Mouse (Mus musculus) forebrain, embryonic 14.5 days (tissue): ENCODE data around the gene Olfr761. TPM values are rescaled to one million over a fixed set of nuclear protein-coding genes. Genes with fewer than 3 reads are reported as not detected.
"Not testable (repeated sequence)": the region's sequence is repeated elsewhere in the genome, so short reads cannot be mapped to it uniquely, and the experiment has no call there.

ENCODE experiments used
- ATAC-seq: fragments of 200-750 bp; cut with Nextera tagmentation; 2 replicates; pipeline ENCODE4 v1.8.0; 2017; ENCODE audit warnings: mild to moderate bottlenecking, moderate library complexity
- DNase-seq: peaks from one replicate; pipeline ENCODE4 v3.0.0-alpha.2; 2015; ENCODE audit warnings: low spot score
- H3K27ac ChIP-seq: fragments of 300-500 bp; sonication (generic); 2 replicates; pipeline ENCODE4 v1.5.1; 2014; ENCODE audit warnings: low read depth, mild to moderate bottlenecking, control low read depth, low read length, moderate library complexity
- H3K27me3 ChIP-seq: fragments of 300-500 bp; sonication (generic); replicated peaks from 2 replicates; pipeline ENCODE4 v1.6.1; 2014; ENCODE audit warnings: low read length, control low read depth, mixed read lengths; ENCODE audit not compliant: control insufficient read depth, insufficient read depth
- H3K36me3 ChIP-seq: fragments of 300-500 bp; sonication (generic); 2 replicates; pipeline ENCODE4 v1.6.1; 2014; ENCODE audit warnings: low read length, control low read depth; ENCODE audit not compliant: control insufficient read depth, insufficient read depth
- H3K4me1 ChIP-seq: fragments of 300-500 bp; sonication (generic); 2 replicates; pipeline ENCODE4 v1.6.1; 2014; ENCODE audit warnings: antibody characterized with exemption, low read length, control low read depth; ENCODE audit not compliant: control insufficient read depth, insufficient read depth
- H3K4me2 ChIP-seq: fragments of 300-500 bp; sonication (generic); 2 replicates; pipeline ENCODE4 v1.6.1; 2014; ENCODE audit warnings: mild to moderate bottlenecking, control low read depth, low read length
- H3K4me3 ChIP-seq: fragments of 300-500 bp; sonication (generic); 2 replicates; pipeline ENCODE4 v1.5.1; 2014; ENCODE audit warnings: low read depth, low read length, control low read depth
- H3K9ac ChIP-seq: fragments of 300-500 bp; sonication (generic); 2 replicates; pipeline ENCODE4 v1.6.1; 2014; ENCODE audit warnings: mild to moderate bottlenecking, low read length, control low read depth, moderate library complexity
- H3K9me3 ChIP-seq: fragments of 300-500 bp; sonication (generic); replicated peaks from 2 replicates; pipeline ENCODE4 v1.6.1; 2016; ENCODE audit warnings: low read length, control low read depth, mixed read lengths; ENCODE audit not compliant: control insufficient read depth
- WGBS: fragments of 180-500 bp; shearing (Covaris S2); extraction: QIAGEN DNeasy Blood & Tissue Kit; methylation state at CpG from one replicate; pipeline ENCODE4 v1.1.7; 2014; 5-methylcytosine and 5-hydroxymethylcytosine counted together
- polyA plus RNA-seq: library from polyadenylated mRNA; unstranded; fragments of >200 nt; fragmentation: Nextera tagmentation; extraction: Ambion mirVana; gene quantifications from 2 replicates; pipeline ENCODE4 v1.2.1, GENCODE M21; 2014

Gene Olfr761
- not detected in 2 replicates for polyA plus RNA-seq

DNA sequence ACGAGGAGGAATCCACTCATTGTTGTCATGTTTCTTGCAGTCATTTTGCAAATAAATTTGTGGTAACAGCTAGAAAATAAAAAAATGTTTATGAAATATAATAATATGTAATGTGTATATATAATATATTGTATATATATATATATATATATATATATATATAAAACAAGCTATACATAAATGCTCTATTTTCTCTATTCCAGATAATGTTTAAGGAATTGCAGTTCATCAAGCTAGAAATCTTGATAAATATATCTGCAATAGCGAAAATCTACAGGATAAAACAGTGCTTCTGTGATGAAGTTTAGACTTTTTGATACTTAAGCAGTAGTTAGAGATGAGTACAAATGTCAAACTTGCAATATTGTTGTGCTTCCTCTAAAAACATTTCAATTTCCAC is at the start of gene Olfr761:
Olfr761 (minus strand) TSS at position 101 of the 400 bp plus-strand sequence.
- H3K9ac ChIP-seq, result no peak within 1 kb of the TSS
- no peak for DNase-seq
- 70% methylated on average over 2 of the region's 2 CpGs for WGBS
- H3K36me3 ChIP-seq, result no peaks in the 10 kb centered on the region
- no peaks in the 10 kb centered on the region for H3K9me3 ChIP-seq
- no peaks in the 10 kb centered on the region for H3K4me1 ChIP-seq
- no peak within 1 kb of the TSS for H3K27ac ChIP-seq
- ATAC-seq, result no peak
- H3K4me3 ChIP-seq, result no peak within 1 kb of the TSS
- H3K4me2 ChIP-seq, result no peak within 1 kb of the TSS
- H3K27me3 ChIP-seq, result no peaks in the 10 kb centered on the region

DNA sequence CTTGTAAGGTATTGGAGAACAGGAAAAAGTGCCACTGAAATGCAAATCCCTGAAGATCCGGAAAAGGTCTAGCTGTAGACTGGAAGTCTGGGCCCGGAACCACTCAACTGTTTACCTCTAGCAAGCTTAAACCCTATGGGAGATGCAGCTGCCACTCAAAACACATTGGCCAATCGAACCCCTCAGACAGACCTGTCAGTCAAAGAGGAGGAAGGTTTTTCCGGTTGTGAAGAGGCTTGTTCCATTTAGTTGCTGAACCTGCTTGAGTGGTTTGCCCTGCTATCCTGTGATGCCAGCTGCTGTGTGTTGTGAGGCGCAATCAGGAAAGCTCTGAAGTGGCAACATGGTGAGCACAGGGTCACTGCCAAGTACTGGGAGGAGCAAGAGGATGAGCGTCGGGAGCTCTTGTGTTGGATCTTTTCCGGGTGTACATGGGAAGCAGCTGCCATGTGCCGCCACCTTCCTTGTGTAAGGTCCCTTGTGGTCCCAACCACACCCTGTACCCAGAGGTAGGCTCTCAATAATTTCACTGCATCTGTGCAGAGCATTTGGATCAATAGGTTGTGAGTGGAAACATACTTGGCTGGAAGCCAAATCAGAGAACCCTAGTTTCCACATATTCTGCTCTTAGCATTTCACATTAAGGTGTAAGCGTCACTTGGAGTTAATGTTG is 42.9 kb upstream of the Olfr761 start:
- H3K4me3 ChIP-seq, result no peak overlapping the region
- no peak for DNase-seq
- H3K27ac ChIP-seq, result no peak overlapping the region
- ATAC-seq, result no peak
- no peaks in the 10 kb centered on the region for H3K9me3 ChIP-seq
- no peaks in the 10 kb centered on the region for H3K27me3 ChIP-seq
- 71% methylated on average over 10 of the region's 10 CpGs for WGBS
- H3K36me3 ChIP-seq, result no peaks in the 10 kb centered on the region
- H3K9ac ChIP-seq, result no peak overlapping the region
- H3K4me1 ChIP-seq, result no peaks in the 10 kb centered on the region
- H3K4me2 ChIP-seq, result no peak overlapping the region

DNA sequence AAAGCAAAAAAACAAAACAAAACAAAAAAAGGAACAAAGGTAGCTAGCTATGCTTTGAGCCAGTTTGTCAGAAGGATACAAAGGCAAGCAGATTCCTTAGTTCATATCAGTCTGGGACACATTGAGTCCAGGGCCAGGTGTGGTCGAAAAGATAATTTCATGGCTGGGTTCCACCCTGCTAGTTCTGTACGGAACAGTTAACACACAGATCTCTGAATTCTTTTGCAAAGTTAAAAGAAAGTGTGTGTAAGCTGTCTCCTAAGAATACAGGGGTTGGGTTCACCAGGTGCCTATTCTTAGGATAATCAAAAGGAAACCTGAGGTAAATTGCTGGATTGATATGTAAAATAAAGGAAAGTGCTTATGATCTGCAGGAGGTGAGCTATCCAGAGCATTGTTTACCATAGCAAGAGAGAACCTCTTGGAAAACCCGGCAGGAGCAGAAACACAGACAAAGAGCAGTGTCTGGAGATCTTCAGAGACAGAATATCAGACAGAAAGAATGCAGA is 37.6 kb upstream of the Olfr761 start:
- H3K9ac ChIP-seq, result no peak overlapping the region
- H3K4me2 ChIP-seq, result no peak overlapping the region
- H3K4me3 ChIP-seq, result no peak overlapping the region
- H3K9me3 ChIP-seq, result no peaks in the 10 kb centered on the region
- no peaks in the 10 kb centered on the region for H3K4me1 ChIP-seq
- no peak overlapping the region for H3K27ac ChIP-seq
- 52% methylated on average over 3 of the region's 3 CpGs for WGBS
- ATAC-seq, result no peak
- no peaks in the 10 kb centered on the region for H3K36me3 ChIP-seq
- no peaks in the 10 kb centered on the region for H3K27me3 ChIP-seq
- DNase-seq, result no peak

DNA sequence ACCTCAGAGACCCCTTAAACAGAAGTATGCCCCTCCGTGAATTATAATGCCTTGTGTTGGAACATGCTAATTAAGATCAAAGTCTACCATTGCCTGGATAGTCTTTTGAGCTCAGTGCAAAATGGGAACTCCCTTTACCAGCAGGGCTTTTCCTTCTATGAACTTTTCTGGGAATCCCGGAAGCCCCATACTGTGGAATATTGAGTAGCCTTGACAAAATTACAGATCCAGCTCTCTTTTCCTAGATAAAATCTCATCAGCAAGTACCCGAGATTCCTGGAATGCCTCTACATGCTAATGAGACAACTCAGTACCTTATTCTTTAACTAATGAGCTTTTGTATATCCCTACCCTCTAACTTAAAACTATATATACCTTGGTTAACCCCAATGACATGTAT is 20.7 kb upstream of the Olfr761 start:
- H3K27me3 ChIP-seq, result no peaks in the 10 kb centered on the region
- no peak overlapping the region for H3K9ac ChIP-seq
- H3K4me3 ChIP-seq, result no peak overlapping the region
- no peak for ATAC-seq
- DNase-seq, result no peak
- H3K36me3 ChIP-seq, result no peaks in the 10 kb centered on the region
- H3K27ac ChIP-seq, result no peak overlapping the region
- no peaks in the 10 kb centered on the region for H3K9me3 ChIP-seq
- 90% methylated on average over 3 of the region's 3 CpGs for WGBS
- no peaks in the 10 kb centered on the region for H3K4me1 ChIP-seq
- H3K4me2 ChIP-seq, result no peak overlapping the region

DNA sequence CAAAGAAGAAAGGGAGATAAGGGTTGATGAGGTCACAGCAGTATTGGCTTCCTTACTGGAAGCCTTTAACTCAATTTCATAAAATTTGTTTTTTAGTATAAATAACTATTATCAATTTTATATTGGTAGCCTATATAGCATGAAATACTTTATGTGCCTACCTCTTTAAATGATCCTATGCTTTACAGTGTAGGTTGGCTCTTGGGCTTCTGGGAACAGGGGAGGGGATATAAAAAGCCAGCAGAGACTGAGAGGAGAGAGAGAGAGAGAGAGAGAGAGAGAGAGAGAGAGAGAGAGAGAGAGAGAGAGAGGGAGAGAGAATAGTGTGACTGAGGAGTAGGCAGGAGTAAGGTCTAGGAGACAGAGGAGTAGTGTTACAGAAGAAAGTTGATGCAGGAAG is 32.6 kb downstream of the Olfr761 start, which contains the start of gene Olfr128:
Olfr128 (plus strand) TSS at position 301 of the 400 bp plus-strand sequence.
- ATAC-seq (no peak), DNase-seq (no peak)
- H3K27me3 ChIP-seq, result no peaks in the 10 kb centered on the region
- H3K4me2 ChIP-seq, result no peak within 1 kb of the TSS
- no peak within 1 kb of the TSS for H3K9ac ChIP-seq
- no peak within 1 kb of the TSS for H3K27ac ChIP-seq
- no peaks in the 10 kb centered on the region for H3K9me3 ChIP-seq
- H3K4me1 ChIP-seq, result no peaks in the 10 kb centered on the region
- no peaks in the 10 kb centered on the region for H3K36me3 ChIP-seq
- H3K4me3 ChIP-seq, result no peak within 1 kb of the TSS

DNA sequence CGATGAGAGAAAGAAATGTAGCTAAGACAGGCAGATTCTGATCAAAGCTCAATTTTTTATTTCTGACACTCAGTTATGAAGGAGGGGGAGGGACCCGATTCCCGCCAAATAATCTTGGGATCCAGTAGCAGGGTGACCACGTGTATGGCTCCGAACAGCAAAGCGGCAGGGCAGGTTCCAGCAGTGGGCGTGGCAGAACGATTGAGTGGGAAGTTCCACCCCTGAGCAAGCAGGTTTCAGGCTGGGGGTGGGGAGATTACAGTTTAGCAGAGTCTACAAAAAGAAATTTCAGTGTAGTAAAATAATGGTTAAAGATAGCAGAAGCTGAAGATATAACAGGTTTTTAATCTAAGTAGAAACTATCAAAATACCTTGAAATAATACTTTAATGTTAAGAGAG is 46.1 kb downstream of the Olfr761 start:
- not testable (repeated sequence) for H3K27ac ChIP-seq, DNase-seq, H3K9me3 ChIP-seq, H3K9ac ChIP-seq, H3K36me3 ChIP-seq, H3K4me2 ChIP-seq, H3K4me3 ChIP-seq, H3K4me1 ChIP-seq, ATAC-seq, H3K27me3 ChIP-seq
- WGBS, result 74% methylated on average over 8 of the region's 8 CpGs

Other genes with a start within 250 kb of the Olfr761 start
- gene Olfr120, start 231.3 kb downstream of the Olfr761 start, polyA plus RNA-seq, result not detected in 2 replicates
- gene Olfr121, start 204.2 kb downstream of the Olfr761 start, polyA plus RNA-seq, result not detected in 2 replicates
- gene Olfr122, start 184.5 kb downstream of the Olfr761 start, polyA plus RNA-seq, result not detected in 2 replicates
- gene Olfr123, start 159.6 kb downstream of the Olfr761 start, polyA plus RNA-seq, result not detected in 2 replicates
- not detected in 2 replicates for gene Olfr124, start 153.2 kb downstream of the Olfr761 start, polyA plus RNA-seq
- not detected in 2 replicates for gene Olfr125, start 120.1 kb downstream of the Olfr761 start, polyA plus RNA-seq
- gene Olfr126, start 105.6 kb downstream of the Olfr761 start, polyA plus RNA-seq, result not detected in 2 replicates
- not detected in 2 replicates for gene Olfr127, start 52.6 kb downstream of the Olfr761 start, polyA plus RNA-seq
- gene Olfr128, start 32.5 kb downstream of the Olfr761 start, polyA plus RNA-seq, result not detected in 2 replicates
- not detected in 2 replicates for gene Olfr129, start 107.0 kb upstream of the Olfr761 start, polyA plus RNA-seq
- not detected in 2 replicates for gene Olfr130, start 110.8 kb upstream of the Olfr761 start, polyA plus RNA-seq
- not detected in 2 replicates for gene Olfr131, start 135.6 kb upstream of the Olfr761 start, polyA plus RNA-seq
- not detected in 2 replicates for gene Olfr132, start 181.4 kb upstream of the Olfr761 start, polyA plus RNA-seq
- not detected in 2 replicates for gene Olfr133, start 192.2 kb upstream of the Olfr761 start, polyA plus RNA-seq
- not detected in 2 replicates for gene Olfr134, start 218.3 kb upstream of the Olfr761 start, polyA plus RNA-seq